Mouse (Mus musculus): ENCODE measurements around the gene Krtap4-9. TPM values are rescaled to one million over a fixed set of nuclear protein-coding genes. Genes with fewer than 3 reads are reported as not detected.
"Not testable (repeated sequence)": the region's sequence is repeated elsewhere in the genome, so short reads cannot be mapped to it uniquely, and the experiment has no call there.

Krtap4-9 gene
- not detected for total RNA-seq (2021)
- long read RNA-seq = 0 reads

DNA sequence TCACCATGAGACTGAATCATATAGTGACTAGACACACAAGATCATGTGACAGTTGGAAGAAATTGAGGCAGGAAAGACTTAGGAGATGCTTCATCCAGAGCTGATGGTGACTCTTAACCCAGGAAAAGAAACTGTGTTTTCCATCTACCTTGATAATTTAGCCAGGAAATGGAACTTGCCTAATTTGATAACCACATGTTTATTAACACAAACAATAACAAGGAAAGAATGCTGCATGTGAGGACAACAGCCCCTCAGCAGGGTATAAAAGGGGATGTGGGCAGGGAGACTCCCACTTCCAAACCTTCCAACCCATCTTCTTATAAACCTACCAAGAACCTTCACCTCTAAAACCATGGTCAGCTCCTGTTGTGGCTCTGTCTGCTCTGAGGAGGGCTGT is at the start of gene Krtap4-9:
TSS of gene Krtap4-9 (plus strand) at position 301 of the 400 bp plus-strand sequence.
- not testable (repeated sequence) for DNase-seq (ENCODE audit: low spot score in 2 of 2)

DNA sequence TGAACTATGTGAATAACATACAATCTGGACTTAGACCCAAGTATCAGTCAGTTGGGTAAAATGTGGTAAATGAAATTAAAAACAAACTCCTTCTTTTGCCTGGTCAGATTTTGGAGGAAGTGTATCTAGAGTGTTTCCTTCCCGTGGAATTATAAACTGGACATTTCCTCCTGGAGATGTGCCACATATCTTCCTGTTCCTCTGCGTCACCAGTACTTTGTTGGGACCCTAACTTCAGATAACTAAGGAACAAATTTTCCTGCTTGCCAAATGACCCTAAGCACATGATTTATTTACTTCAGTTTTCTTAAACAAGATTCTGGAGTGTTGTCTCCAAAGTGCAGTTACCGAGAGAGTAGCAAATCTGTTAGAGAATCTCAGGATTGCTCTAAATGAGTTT is 41.0 kb upstream of the Krtap4-9 start:
- DNase-seq (ENCODE audit: low spot score in 2 of 2) = no peak

DNA sequence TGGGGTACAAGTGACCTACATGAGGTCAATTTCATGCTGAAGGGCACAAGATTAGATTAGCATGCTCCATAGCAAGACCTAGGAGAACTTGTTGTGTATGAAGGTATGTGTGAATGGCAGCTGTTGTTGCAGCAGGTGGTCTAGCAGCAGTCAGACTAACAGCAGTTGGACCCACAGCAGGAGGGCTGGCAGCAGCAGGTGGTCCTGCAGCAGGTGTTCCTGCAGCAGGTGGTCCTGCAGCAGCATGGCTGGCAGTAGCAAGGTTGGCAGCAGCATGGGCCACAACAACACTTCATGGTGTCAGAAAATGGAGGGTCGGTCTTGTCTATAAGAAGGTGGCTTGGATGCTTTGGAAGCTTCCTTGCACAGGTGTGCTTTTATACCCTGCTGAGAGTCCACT is 26.1 kb upstream of the Krtap4-9 start:
- no peak for DNase-seq (ENCODE audit: low spot score in 2 of 2)

DNA sequence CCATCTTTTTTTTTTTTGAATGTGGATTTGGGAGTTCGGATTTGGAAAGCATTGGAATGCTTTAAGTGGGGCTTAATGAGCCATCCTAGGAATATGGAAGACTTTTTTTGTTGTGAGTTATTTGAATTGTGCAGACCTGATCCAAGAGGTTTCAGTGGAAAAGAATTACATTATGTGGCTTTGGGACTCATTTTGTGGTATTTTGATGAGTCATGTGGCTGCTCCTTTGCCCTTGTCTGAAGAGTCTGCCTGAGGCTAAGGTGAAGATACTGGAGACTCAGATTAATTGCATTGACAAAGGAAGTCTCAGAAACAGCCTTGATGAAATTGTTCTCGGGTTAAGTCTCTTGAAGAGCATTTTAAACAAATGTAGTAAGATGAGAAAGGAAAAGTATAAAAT is 16.6 kb upstream of the Krtap4-9 start:
- DNase-seq (ENCODE audit: low spot score in 2 of 2) = no peak

DNA sequence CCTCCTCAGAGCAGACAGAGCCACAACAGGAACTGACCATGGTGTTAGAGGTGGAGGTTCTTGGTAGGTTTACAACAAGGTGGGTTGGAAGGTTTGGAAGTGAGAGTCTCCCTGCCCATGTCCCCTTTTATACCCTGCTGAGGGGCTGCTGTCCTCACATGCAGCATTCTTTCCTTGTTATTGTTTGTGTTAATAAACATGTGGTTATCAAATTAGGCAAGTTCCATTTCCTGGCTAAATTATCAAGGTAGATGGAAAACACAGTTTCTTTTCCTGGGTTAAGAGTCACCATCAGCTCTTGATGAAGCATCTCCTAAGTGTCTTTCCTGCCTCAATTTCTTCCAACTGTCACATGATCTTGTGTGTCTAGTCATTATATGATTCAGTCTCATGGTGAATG is 12.2 kb upstream of the Krtap4-9 start, which contains the start of gene Gm11595:
TSS of gene Gm11595 (minus strand) at position 101 of the 400 bp plus-strand sequence.
- DNase-seq (ENCODE audit: low spot score in 2 of 2) = not testable (repeated sequence)

DNA sequence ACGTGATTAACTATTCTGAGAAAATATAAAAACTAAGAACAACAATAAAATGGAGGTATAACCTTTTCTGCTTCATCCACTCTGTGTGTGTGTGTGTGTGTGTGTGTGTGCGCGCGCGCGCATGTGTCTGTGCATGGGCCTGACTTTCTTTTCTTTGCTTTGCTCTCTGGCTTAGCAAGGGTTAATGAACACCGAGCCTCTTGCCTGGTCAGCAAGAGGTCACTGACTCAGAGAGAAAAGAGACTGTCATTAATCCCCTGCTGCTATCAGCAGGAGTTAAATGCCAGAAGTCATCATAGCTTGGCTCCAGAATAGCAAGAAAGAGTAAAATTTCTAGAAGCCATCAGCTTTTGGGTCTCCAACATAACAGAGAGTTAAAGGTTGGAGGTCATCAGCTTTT is 6.6 kb upstream of the Krtap4-9 start:
- no peak for DNase-seq (ENCODE audit: low spot score in 2 of 2)

DNA sequence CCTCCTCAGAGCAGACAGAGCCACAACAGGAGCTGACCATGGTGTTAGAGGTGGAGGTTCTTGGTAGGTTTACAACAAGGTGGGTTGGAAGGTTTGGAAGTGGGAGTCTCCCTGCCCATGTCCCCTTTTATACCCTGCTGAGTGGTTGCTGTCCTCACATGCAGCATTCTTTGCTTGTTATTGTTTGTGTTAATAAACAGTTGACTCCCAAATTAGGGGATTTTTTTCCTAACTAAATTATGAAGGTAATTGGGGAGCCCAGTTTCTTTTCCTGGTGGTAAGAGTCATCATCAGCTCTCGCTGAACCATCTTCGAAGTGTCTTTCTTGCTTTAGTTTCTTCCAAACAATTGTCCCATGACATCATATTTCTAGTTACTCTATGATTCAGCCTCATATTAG is 4.4 kb upstream of the Krtap4-9 start, which contains the start of gene Krtap4-8:
TSS of gene Krtap4-8 (minus strand) at position 101 of the 400 bp plus-strand sequence.
- DNase-seq (ENCODE audit: low spot score in 2 of 2) = no peak

DNA sequence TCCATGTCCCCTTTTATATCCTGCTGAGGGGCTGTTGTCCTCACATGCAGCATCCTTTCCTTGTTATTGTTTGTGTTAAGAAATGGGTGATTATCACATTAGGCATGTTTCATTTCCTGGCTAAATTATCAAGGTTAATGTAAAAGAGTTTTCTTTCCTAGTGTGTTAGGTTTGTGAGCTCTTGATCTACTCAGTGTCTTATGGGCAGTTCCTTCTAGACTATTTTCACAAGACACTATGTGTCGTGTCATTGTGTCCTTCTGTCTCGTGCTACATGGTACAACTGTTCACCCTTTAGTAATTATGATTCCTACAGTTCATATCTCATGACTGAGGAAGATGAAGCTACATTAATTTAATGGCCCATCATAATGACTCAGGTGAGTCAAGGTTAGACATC is 8.4 kb downstream of the Krtap4-9 start, which contains the start of gene Gm11596:
TSS of gene Gm11596 (minus strand) at position 101 of the 400 bp plus-strand sequence.
- no peak for DNase-seq (ENCODE audit: low spot score in 2 of 2)

DNA sequence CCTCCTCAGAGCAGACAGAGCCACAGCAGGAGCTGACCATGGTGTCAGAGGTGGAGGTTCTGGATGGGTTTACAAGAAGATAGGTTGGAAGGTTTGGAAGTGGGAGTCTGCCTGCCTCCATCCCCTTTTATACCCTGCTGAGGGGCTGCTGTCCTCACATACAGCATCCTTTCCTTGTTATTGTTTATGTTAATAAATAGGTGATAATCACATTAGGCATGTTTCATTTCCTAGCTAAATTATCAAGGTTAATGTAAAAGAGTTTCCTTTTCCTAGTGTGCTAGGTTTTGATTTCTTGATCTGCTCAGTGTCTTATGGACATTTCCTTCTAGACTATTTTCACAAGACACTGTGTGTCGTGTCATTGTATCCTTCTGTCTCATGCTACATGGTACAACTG is 13.8 kb downstream of the Krtap4-9 start, which contains the start of gene Gm11569:
TSS of gene Gm11569 (minus strand) at position 101 of the 400 bp plus-strand sequence.
- DNase-seq (ENCODE audit: low spot score in 2 of 2) = not testable (repeated sequence)

DNA sequence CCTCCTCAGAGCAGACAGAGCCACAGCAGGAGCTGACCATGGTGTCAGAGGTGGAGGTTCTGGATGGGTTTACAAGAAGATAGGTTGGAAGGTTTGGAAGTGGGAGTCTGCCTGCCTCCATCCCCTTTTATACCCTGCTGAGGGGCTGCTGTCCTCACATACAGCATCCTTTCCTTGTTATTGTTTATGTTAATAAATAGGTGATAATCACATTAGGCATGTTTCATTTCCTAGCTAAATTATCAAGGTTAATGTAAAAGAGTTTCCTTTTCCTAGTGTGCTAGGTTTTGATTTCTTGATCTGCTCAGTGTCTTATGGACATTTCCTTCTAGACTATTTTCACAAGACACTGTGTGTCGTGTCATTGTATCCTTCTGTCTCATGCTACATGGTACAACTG is 19.3 kb downstream of the Krtap4-9 start, which contains the start of gene Gm11554:
TSS of gene Gm11554 (minus strand) at position 101 of the 400 bp plus-strand sequence.
- DNase-seq (ENCODE audit: low spot score in 2 of 2) = not testable (repeated sequence)

DNA sequence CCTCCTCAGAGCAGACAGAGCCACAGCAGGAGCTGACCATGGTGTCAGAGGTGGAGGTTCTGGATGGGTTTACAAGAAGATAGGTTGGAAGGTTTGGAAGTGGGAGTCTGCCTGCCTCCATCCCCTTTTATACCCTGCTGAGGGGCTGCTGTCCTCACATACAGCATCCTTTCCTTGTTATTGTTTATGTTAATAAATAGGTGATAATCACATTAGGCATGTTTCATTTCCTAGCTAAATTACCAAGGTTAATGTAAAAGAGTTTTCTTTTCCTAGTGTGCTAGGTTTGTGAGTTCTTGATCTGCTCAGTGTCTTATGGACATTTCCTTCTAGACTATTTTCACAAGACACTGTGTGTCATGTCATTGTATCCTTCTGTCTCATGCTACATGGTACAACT is 24.8 kb downstream of the Krtap4-9 start, which contains the start of gene Krtap4-13:
TSS of gene Krtap4-13 (minus strand) at position 101 of the 400 bp plus-strand sequence.
- DNase-seq (ENCODE audit: low spot score in 2 of 2) = not testable (repeated sequence)

DNA sequence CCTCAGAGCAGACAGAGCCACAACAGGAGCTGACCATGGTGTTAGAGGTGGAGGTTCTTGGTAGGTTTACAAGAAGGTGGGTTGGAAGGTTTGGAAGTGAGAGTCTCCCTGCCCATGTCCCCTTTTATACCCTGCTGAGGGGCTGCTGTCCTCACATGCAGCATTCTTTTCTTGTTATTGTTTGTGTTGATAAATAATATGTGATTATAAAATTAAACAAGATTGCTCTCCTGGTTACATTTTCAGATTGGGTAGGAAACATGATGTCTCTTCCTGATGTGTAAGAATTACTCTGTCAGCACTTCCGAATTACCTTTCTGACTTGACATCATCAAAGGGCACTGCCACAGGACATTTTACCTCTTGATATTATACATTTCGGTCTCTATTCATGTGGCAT is 30.6 kb downstream of the Krtap4-9 start, which contains the start of gene Gm11564:
TSS of gene Gm11564 (minus strand) at position 101 of the 400 bp plus-strand sequence.
- DNase-seq (ENCODE audit: low spot score in 2 of 2) = not testable (repeated sequence)

Other genes with a start within 250 kb of the Krtap4-9 start
- not detected for gene Krt40, start 242.0 kb upstream of the Krtap4-9 start, total RNA-seq (2021)
- gene Krtap3-3, start 234.3 kb upstream of the Krtap4-9 start, total RNA-seq (2021) = not detected
- gene Krtap3-2, start 228.3 kb upstream of the Krtap4-9 start, total RNA-seq (2021) = not detected
- gene Gm11939, start 225.7 kb upstream of the Krtap4-9 start, total RNA-seq (2021) = not detected
- gene Krtap3-1, start 218.6 kb upstream of the Krtap4-9 start, total RNA-seq (2021) = not detected
- not detected for gene Krtap1-5, start 204.2 kb upstream of the Krtap4-9 start, total RNA-seq (2021)
- gene Krtap1-4, start 201.5 kb upstream of the Krtap4-9 start, total RNA-seq (2021) = not detected
- gene Krtap1-3, start 193.9 kb upstream of the Krtap4-9 start, total RNA-seq (2021) = not detected
- not detected for gene Krtap9-3, start 187.1 kb upstream of the Krtap4-9 start, total RNA-seq (2021)
- not detected for gene Gm11938, start 181.9 kb upstream of the Krtap4-9 start, total RNA-seq (2021)
- gene Gm11937, start 175.0 kb upstream of the Krtap4-9 start, total RNA-seq (2021) = not detected
- not detected for gene Krtap2-4, start 170.4 kb upstream of the Krtap4-9 start, total RNA-seq (2021)
- gene Gm11562, start 164.8 kb upstream of the Krtap4-9 start, total RNA-seq (2021) = not detected
- gene Krtap4-1, start 157.0 kb upstream of the Krtap4-9 start, total RNA-seq (2021) = not detected
- not detected for gene Krtap4-2, start 150.1 kb upstream of the Krtap4-9 start, total RNA-seq (2021)
- gene Krtap4-7, start 141.1 kb upstream of the Krtap4-9 start, total RNA-seq (2021) = not detected
- gene Gm11555, start 135.0 kb upstream of the Krtap4-9 start, total RNA-seq (2021) = not detected
- not detected for gene Gm11563, start 126.2 kb upstream of the Krtap4-9 start, total RNA-seq (2021)
- not detected for gene Krtap4-6, start 119.2 kb upstream of the Krtap4-9 start, total RNA-seq (2021)
- not detected for gene Gm14190, start 94.5 kb upstream of the Krtap4-9 start, total RNA-seq (2021)
- gene Gm14180, start 50.9 kb upstream of the Krtap4-9 start, total RNA-seq (2021) = not detected
- gene Gm11595, start 12.3 kb upstream of the Krtap4-9 start, total RNA-seq (2021) = not detected
- gene Krtap4-8, start 4.5 kb upstream of the Krtap4-9 start, total RNA-seq (2021) = not detected
- gene Gm11596, start 8.3 kb downstream of the Krtap4-9 start, total RNA-seq (2021) = not detected
- not detected for gene Gm11569, start 13.7 kb downstream of the Krtap4-9 start, total RNA-seq (2021)
- not detected for gene Gm11554, start 19.2 kb downstream of the Krtap4-9 start, total RNA-seq (2021)
- not detected for gene Krtap4-13, start 24.7 kb downstream of the Krtap4-9 start, total RNA-seq (2021)
- not detected for gene Gm11564, start 30.5 kb downstream of the Krtap4-9 start, total RNA-seq (2021)
- not detected for gene 2300003K06Rik, start 52.9 kb downstream of the Krtap4-9 start, total RNA-seq (2021)
- gene Krtap4-16, start 66.4 kb downstream of the Krtap4-9 start, total RNA-seq (2021) = not detected
- gene Gm11568, start 72.7 kb downstream of the Krtap4-9 start, total RNA-seq (2021) = not detected
- gene Gm11559, start 79.3 kb downstream of the Krtap4-9 start, total RNA-seq (2021) = not detected
- not detected for gene Krtap9-1, start 88.2 kb downstream of the Krtap4-9 start, total RNA-seq (2021)
- not detected for gene Gm11567, start 94.0 kb downstream of the Krtap4-9 start, total RNA-seq (2021)
- gene Krtap31-1, start 122.7 kb downstream of the Krtap4-9 start, total RNA-seq (2021) = not detected
- not detected for gene Gm11565, start 129.6 kb downstream of the Krtap4-9 start, total RNA-seq (2021)
- not detected for gene Krtap31-2, start 151.1 kb downstream of the Krtap4-9 start, total RNA-seq (2021)
- not detected for gene Krtap9-5, start 163.3 kb downstream of the Krtap4-9 start, total RNA-seq (2021)
- not detected for gene Krtap29-1, start 193.9 kb downstream of the Krtap4-9 start, total RNA-seq (2021)
- gene Krtap16-1, start 201.4 kb downstream of the Krtap4-9 start, total RNA-seq (2021) = not detected
- not detected for gene Krtap17-1, start 208.8 kb downstream of the Krtap4-9 start, total RNA-seq (2021)
- not detected for gene Krt33a, start 231.0 kb downstream of the Krtap4-9 start, total RNA-seq (2021)
- gene Krt33b, start 244.7 kb downstream of the Krtap4-9 start, total RNA-seq (2021) = not detected

Measured in layer of hippocampus, adult 18-20 months (tissue).